Comparison of ENCODE assay signal across 25 mouse cellular contexts in the genomic region with DNA sequence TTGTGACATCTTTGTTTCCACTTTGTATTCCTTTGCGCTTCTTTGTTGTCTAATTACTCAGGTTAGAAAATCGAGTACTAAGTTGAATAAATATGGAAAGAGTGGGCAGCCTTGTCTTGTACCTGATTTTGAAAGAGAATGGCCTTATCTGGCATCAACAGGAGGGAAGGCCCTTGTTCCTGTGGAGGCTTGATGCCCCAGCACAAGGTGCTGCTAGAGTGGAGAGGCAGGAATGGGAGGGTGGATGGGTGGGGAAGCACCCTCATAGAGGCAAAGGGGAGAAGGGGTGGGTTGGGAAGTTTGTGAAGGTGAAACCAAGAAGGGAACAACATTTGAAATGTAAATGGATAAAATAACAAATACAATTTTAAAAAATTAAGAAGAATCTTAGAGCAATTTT.
"Had no signal": no experiment of that assay in that cellular context is flagged by ENCODE, and none has a peak within 500 bp of the region (broad histone marks: within the 10 kb centered on the region; RNA-seq: fewer than 3 reads in every experiment).

No protein-coding gene starts in this region.

- H3K4me1 ChIP-seq: heart, embryonic 13.5 days; heart, embryonic 15.5 days; hindbrain, embryonic 10.5 days; hindbrain, embryonic 12.5 days; intestine, embryonic 15.5 days; kidney, embryonic 15.5 days; limb, embryonic 10.5 days; limb, embryonic 12.5 days had no signal

- ATAC-seq: hindbrain, embryonic 16.5 days; inflammation-experienced regulatory T-cells, adult 6 months; intestine, embryonic 15.5 days; intestine, postnatal 0 days had no signal

- H3K36me3 ChIP-seq: heart, embryonic 13.5 days; heart, embryonic 15.5 days; hindbrain, embryonic 10.5 days; hindbrain, embryonic 12.5 days; intestine, embryonic 15.5 days; kidney, embryonic 15.5 days; limb, embryonic 10.5 days; limb, embryonic 12.5 days had no signal

- H3K9me3 ChIP-seq: heart, embryonic 15.5 days; hindbrain, embryonic 10.5 days; hindbrain, embryonic 12.5 days; intestine, embryonic 15.5 days; kidney, embryonic 15.5 days; limb, embryonic 10.5 days; limb, embryonic 12.5 days had no signal

- H3K4me2 ChIP-seq: heart, embryonic 11.5 days; heart, embryonic 13.5 days; heart, embryonic 15.5 days; hindbrain, embryonic 12.5 days; hindbrain, embryonic 14.5 days; intestine, embryonic 15.5 days; kidney, embryonic 15.5 days; limb, embryonic 12.5 days had no signal

- H3K9ac ChIP-seq: heart, embryonic 13.5 days; heart, embryonic 15.5 days; hindbrain, embryonic 12.5 days; hindbrain, embryonic 14.5 days; intestine, embryonic 15.5 days; kidney, embryonic 15.5 days; limb, embryonic 12.5 days; liver, embryonic 14.5 days had no signal

- DNase-seq: gastrocnemius, postnatal 14 days; gastrocnemius, postnatal 36 days; heart, adult 11 months; heart, adult 2 months; heart, postnatal 4 days; kidney, adult 2 months; kidney, adult 9 months; kidney, postnatal 14 days; kidney, postnatal 36 days had no signal

- H3K4me3 ChIP-seq: heart, adult 2 months; heart, embryonic 13.5 days; heart, embryonic 15.5 days; hindbrain, embryonic 10.5 days; hindbrain, embryonic 12.5 days; intestine, embryonic 15.5 days; kidney, embryonic 15.5 days; left cerebral cortex, adult 2 months; limb, embryonic 10.5 days; limb, embryonic 12.5 days had no signal

- H3K27ac ChIP-seq: heart, adult 2 months; heart, embryonic 13.5 days; heart, embryonic 15.5 days; hindbrain, embryonic 10.5 days; hindbrain, embryonic 12.5 days; hindbrain, embryonic 14.5 days; intestine, embryonic 15.5 days; kidney, embryonic 15.5 days; kidney, postnatal 0 days; left cerebral cortex, adult 2 months; limb, embryonic 10.5 days; limb, embryonic 12.5 days; liver, embryonic 14.5 days had no signal

- H3K27me3 ChIP-seq: heart, embryonic 13.5 days; heart, embryonic 15.5 days; hindbrain, embryonic 12.5 days; intestine, embryonic 15.5 days; kidney, embryonic 15.5 days; limb, embryonic 12.5 days had no signal
